Mouse (Mus musculus) small intestine, adult 2 months (tissue): ENCODE data around the gene Lef1.

Experiments
- CTCF ChIP-seq: fragments of 200-500 bp; IDR thresholded peaks from 2 replicates; pipeline ENCODE4 v1.5.1; 2012; ENCODE audit warnings: low read depth, mild to moderate bottlenecking, control low read depth, inconsistent platforms, low read length, moderate library complexity, mixed read lengths; ENCODE audit not compliant: insufficient replicate concordance, insufficient read length; ENCODE audit errors: extremely low read depth
- POLR2A ChIP-seq: fragments of 200-500 bp; IDR thresholded peaks from 2 replicates; pipeline ENCODE4 v1.6.1; 2012; ENCODE audit warnings: low read depth, mild to moderate bottlenecking, control low read depth, inconsistent platforms, low read length, moderate library complexity

- TF ChIP-seq POLR2A: no peak
- no peak for TF ChIP-seq CTCF
Observed at GRCm38 (mm10) chr3:131092113-131092512, 18.2 kb upstream of the Lef1 start.
